Mouse (Mus musculus): ENCODE data around the gene Acd.

- no peak for TF ChIP-seq EP300 (IDR thresholded peaks at IDR 0.05; ENCODE audit: low read depth)
- no peak for TF ChIP-seq CTCF (IDR thresholded peaks at IDR 0.05; ENCODE audit: low read depth)
Observed at GRCm38 (mm10) chr8:105708675-105709074, 7.8 kb upstream of the Acd start.

All from liver, postnatal 0 days (tissue).